Mouse (Mus musculus): ENCODE data around the gene Erbb3.

GRCm38 (mm10) chr10:128622702-128623101 lies 33.2 kb upstream of the Erbb3 start:
- TF ChIP-seq CTCF (IDR thresholded peaks at IDR 0.05; ENCODE audit: low read depth) (no peak), EP300 (optimal IDR thresholded peaks at IDR 0.05) (no peak)

All from stomach, postnatal 0 days (tissue).